Mouse (Mus musculus): ENCODE results near the gene Gm17482.

Gene Gm17482

DNA sequence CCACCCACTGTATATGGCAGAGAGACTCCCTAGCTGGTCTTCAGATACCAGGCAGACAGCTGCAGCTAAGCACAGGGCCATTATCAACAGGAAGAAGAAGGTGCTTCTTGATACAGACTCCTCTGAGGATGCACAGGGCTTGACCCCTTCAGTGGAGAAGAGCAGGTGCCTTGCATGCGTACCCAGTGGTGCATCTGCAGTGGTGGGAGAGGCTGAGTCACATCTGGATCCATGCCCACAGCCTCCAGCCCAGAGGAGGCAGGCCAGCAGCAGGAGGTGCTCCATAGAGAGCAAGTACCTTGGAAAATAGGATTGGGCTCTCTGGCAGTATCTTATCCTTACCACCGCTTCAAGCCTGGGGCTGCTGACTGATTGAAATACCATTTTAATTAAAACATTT is 66.7 kb downstream of the Gm17482 start:
- DNase-seq = no peak

DNA sequence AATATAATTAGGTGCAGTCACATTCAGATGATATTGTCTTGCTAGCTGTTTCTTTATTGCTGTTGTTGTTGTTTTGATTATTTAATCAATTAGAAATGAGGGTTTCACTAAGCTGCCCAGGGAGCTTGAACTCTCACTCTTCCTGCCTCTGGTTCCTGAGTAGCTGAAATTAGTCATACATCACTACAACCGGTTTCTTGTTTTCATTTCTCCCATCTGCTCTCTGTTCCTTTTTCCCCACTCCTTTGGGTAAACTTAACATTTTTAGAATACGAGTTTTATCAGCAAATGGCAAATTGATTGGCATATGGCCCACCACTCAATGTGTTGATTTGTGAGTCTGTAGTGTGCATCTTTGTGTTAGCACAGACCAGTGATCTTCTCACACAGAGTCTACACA is 80.0 kb downstream of the Gm17482 start:
- DNase-seq = no peak
